Mouse (Mus musculus): ENCODE data around the gene Ttc9c. TPM values are rescaled to one million over a fixed set of nuclear protein-coding genes. Genes with fewer than 3 reads are reported as not detected.

Ttc9c gene
- 61.7 and 62.7 TPM in 2 replicates for polyA plus RNA-seq (2015; fragmentation: Nextera tagmentation; extraction: Ambion mirVana)

DNA sequence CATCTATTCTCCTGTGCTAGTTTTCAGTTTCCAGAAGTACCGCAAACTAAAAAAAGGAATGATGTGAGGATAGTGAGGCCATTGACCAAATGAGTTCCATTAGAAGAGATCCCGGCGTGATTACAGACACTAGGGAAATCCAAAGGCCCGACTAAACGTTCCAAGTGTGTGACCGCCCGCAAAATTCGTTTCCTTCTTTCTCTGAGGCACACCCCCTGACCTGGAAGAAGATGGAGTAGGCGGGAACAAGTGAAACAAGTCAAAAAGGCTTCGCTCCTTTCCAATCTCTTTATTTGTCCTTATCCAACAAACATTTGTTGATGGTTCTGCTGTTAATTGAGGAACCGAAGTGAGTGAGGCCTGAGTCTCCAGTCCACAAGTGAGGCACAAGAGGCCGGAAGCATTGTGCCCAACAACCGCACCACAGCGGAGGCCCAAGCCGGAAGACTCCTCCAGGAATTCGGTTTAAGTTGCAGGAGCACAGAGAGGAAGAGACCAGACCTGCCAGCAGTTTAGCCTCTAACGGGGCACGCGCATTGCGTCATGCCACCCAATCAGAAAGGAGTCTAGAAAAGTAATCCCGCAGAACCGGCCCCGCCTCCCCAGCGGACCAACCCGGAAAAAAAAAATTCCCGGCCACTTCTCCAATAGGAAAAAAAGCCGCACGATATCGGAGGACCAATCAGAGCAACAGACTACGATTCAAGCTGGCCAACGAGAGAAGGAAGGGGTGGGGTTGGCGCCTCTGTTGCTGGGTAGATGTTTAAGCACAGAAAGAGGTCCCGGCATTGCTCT is at the start of gene Ttc9c:
TSS of gene Ttc9c (minus strand) at position 533 of the 795 bp plus-strand sequence.
- H3K4me3 ChIP-seq (replicated peaks) = peak within 1 kb of the TSS; percentile 88
- H3K36me3 ChIP-seq = peaks cover 45% of the 10 kb centered on the region
- H3K27me3 ChIP-seq = no peaks in the 10 kb centered on the region
- peak within 1 kb of the TSS; percentile 100 for H3K27ac ChIP-seq
- ATAC-seq (replicated peaks; ENCODE audit: low FRiP score) = peak; percentile 93
- peaks cover 44% of the 10 kb centered on the region for H3K4me1 ChIP-seq
- peak within 1 kb of the TSS; percentile 88 for H3K4me2 ChIP-seq
- no peaks in the 10 kb centered on the region for H3K9me3 ChIP-seq (replicated peaks)
- peak within 1 kb of the TSS; percentile 99 for H3K9ac ChIP-seq
- WGBS = under 1% methylated on average over 33 of the region's 33 CpGs

GRCm38 (mm10) chr19:8864265-8864664 is 45.1 kb upstream of the Ttc9c start:
- Histone ChIP-seq H3K27ac (no peak overlapping the region), H3K9ac (no peak overlapping the region), H3K9me3 (replicated peaks) (no peaks in the 10 kb centered on the region), H3K4me3 (replicated peaks) (no peak overlapping the region), H3K4me1 (no peaks in the 10 kb centered on the region), H3K4me2 (no peak overlapping the region), H3K27me3 (no peaks in the 10 kb centered on the region), H3K36me3 (no peaks in the 10 kb centered on the region)
- 83% methylated on average over 6 of the region's 6 CpGs for WGBS
- ATAC-seq (replicated peaks; ENCODE audit: low FRiP score) = no peak

GRCm38 (mm10) chr19:8859018-8859417 is 39.9 kb upstream of the Ttc9c start:
- WGBS = 21% methylated on average over 1 of the region's 1 CpGs
- Histone ChIP-seq H3K27me3 (no peaks in the 10 kb centered on the region), H3K27ac (no peak overlapping the region), H3K9ac (no peak overlapping the region), H3K4me2 (no peak overlapping the region), H3K9me3 (replicated peaks) (no peaks in the 10 kb centered on the region), H3K4me1 (no peaks in the 10 kb centered on the region), H3K4me3 (replicated peaks) (no peak overlapping the region), H3K36me3 (no peaks in the 10 kb centered on the region)
- no peak for ATAC-seq (replicated peaks; ENCODE audit: low FRiP score)

DNA sequence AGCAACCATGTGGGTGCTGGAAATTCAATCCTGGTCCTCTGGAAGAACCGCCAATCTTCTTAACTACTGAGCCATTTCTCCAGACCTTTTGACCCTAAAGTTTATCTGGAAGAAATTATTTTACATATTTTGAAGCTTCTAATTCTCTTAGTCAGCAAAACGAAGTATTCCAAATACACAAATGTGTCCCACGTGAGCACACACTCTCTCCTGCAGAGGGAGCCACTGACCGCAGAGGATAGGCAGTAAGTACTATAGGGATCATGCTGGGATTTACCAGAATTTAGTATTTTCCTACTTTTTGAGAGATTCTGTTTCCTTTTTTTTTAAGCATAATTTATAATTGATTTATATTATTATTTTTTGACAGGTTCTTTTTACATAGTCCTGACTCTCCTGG is 38.6 kb upstream of the Ttc9c start:
- Histone ChIP-seq H3K27ac (no peak overlapping the region), H3K27me3 (no peaks in the 10 kb centered on the region), H3K4me1 (no peaks in the 10 kb centered on the region), H3K4me2 (no peak overlapping the region), H3K9ac (no peak overlapping the region), H3K9me3 (replicated peaks) (no peaks in the 10 kb centered on the region), H3K4me3 (replicated peaks) (no peak overlapping the region), H3K36me3 (no peaks in the 10 kb centered on the region)
- no peak for ATAC-seq (replicated peaks; ENCODE audit: low FRiP score)
- WGBS = 51% methylated on average over 4 of the region's 4 CpGs

- no peak overlapping the region for H3K4me2 ChIP-seq
- peaks cover 8% of the 10 kb centered on the region for H3K4me1 ChIP-seq
- H3K27me3 ChIP-seq = no peaks in the 10 kb centered on the region
- H3K4me3 ChIP-seq (replicated peaks) = no peak overlapping the region
- H3K27ac ChIP-seq = no peak overlapping the region
- ATAC-seq (replicated peaks; ENCODE audit: low FRiP score) = no peak
- peaks cover 7% of the 10 kb centered on the region for H3K36me3 ChIP-seq
- no peaks in the 10 kb centered on the region for H3K9me3 ChIP-seq (replicated peaks)
- H3K9ac ChIP-seq = no peak overlapping the region
- 82% methylated on average over 3 of the region's 3 CpGs for WGBS
Observed at GRCm38 (mm10) chr19:8853117-8853516, 34.0 kb upstream of the Ttc9c start.

DNA sequence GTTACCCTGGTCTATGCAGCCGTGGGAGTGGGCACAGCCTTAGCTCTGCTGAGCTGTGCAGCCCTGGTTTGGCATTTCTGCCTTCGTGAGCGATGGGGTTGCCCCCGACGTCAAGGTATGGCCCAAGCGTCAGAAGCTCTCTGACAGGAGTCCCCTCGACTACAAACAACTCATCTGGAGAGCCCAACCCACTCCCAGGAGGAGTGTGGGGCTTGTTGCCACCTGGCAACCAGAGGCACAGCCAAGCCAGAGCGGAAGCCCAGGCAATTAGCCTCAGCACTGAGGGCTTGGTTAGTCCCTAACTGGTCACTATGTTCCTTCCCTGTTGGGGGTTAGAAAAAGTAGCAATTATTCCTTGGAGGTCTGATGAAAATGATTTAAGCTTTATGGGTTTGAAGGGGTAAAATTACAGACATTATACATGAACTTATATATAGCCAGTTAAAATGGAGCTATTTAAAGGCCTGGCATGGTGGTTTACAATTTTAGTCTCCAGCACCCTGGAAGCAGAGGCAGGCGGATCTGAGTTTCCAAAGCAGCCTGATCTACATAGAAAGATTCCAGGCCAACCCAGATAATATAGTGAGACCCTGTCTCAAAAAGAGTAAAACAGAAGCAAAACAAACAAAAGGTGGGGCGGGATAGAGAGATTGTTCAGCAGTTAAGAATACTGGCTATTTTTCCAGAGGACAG is 33.2 kb upstream of the Ttc9c start:
- WGBS = 61% methylated on average over 10 of the region's 10 CpGs
- H3K36me3 ChIP-seq = peaks cover 13% of the 10 kb centered on the region
- no peaks in the 10 kb centered on the region for H3K27me3 ChIP-seq
- no peak overlapping the region for H3K4me2 ChIP-seq
- peaks cover 8% of the 10 kb centered on the region for H3K4me1 ChIP-seq
- no peaks in the 10 kb centered on the region for H3K9me3 ChIP-seq (replicated peaks)
- no peak overlapping the region for H3K27ac ChIP-seq
- no peak overlapping the region for H3K4me3 ChIP-seq (replicated peaks)
- ATAC-seq (replicated peaks; ENCODE audit: low FRiP score) = no peak
- no peak overlapping the region for H3K9ac ChIP-seq

DNA sequence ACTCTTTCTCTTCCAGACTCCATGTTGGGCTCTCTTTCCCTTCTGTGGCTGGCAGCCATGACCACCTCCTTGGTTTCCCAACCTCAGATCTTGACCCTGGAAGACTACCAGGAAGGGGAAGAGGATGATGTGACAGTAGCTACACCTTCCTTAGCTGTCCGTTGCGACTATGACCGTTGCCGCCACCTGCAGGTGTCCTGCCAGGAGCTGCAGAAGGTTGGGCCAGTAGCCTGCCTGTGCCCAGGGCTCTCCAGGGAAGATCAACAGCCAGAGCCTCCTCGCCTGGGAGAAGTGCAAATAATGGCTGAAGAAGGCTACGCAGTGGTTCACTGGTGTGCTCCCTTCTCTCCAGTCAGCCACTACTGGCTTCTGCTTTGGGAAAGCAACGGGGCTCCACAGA is 32.5 kb upstream of the Ttc9c start:
- H3K27ac ChIP-seq = no peak overlapping the region
- H3K9ac ChIP-seq = no peak overlapping the region
- no peaks in the 10 kb centered on the region for H3K27me3 ChIP-seq
- H3K9me3 ChIP-seq (replicated peaks) = no peaks in the 10 kb centered on the region
- H3K4me3 ChIP-seq (replicated peaks) = no peak overlapping the region
- H3K36me3 ChIP-seq = peaks cover 20% of the 10 kb centered on the region
- H3K4me1 ChIP-seq = peaks cover 8% of the 10 kb centered on the region
- H3K4me2 ChIP-seq = no peak overlapping the region
- WGBS = 49% methylated on average over 7 of the region's 7 CpGs
- ATAC-seq (replicated peaks; ENCODE audit: low FRiP score) = no peak

- 30% methylated on average over 7 of the region's 7 CpGs for WGBS
- Histone ChIP-seq H3K4me3 (replicated peaks) (no peak within 1 kb of the TSS), H3K9ac (0 out of 2 replicates have a peak within 1 kb of the TSS, but pooled peaks have one; percentile 3)
Observed at GRCm38 (mm10) chr19:8850402-8850901, 31.3 kb upstream of the Ttc9c start, which contains the start of gene Lrrn4cl. Gene Lrrn4cl (plus strand): TSS chr19:8850768.

DNA sequence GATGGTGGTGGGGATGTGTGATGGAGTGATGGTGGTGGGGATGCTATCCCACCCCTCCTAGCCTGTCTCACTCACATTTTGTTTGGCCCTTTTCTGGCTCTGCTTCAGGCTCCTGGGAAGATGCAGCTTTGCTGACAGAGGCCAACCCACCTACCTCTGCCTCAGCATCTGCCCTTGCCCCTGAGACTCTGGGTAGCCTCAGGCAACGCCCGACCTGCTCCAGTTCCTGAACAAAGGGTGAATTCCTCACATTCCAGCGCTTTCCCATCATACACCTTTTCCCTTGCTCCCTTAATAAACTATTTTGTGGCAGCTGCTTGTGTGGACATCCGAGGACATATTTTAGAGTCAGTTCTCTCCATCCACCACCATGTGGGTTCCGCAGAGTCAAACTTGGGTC is 29.2 kb upstream of the Ttc9c start:
- H3K9me3 ChIP-seq (replicated peaks) = no peaks in the 10 kb centered on the region
- H3K4me3 ChIP-seq (replicated peaks) = no peak overlapping the region
- H3K4me1 ChIP-seq = peaks cover 8% of the 10 kb centered on the region
- 79% methylated on average over 5 of the region's 5 CpGs for WGBS
- no peak overlapping the region for H3K4me2 ChIP-seq
- H3K36me3 ChIP-seq = peaks cover 38% of the 10 kb centered on the region
- H3K27me3 ChIP-seq = no peaks in the 10 kb centered on the region
- no peak overlapping the region for H3K27ac ChIP-seq
- ATAC-seq (replicated peaks; ENCODE audit: low FRiP score) = no peak
- no peak overlapping the region for H3K9ac ChIP-seq

More at GRCm38 (mm10) chr19:8850402-8850901, 31.3 kb upstream of the Ttc9c start, which contains the start of gene Lrrn4cl:
- Histone ChIP-seq H3K4me2 (peak within 1 kb of the TSS; percentile 12; the same call in 1 of the 2 replicates), H3K4me1 (peaks cover 8% of the 10 kb centered on the region), H3K36me3 (peaks cover 32% of the 10 kb centered on the region), H3K27me3 (no peaks in the 10 kb centered on the region), H3K9me3 (replicated peaks) (no peaks in the 10 kb centered on the region), H3K27ac (no peak within 1 kb of the TSS)
- ATAC-seq (replicated peaks; ENCODE audit: low FRiP score) = peak; percentile 78; the same call in 1 of the 2 replicates

DNA sequence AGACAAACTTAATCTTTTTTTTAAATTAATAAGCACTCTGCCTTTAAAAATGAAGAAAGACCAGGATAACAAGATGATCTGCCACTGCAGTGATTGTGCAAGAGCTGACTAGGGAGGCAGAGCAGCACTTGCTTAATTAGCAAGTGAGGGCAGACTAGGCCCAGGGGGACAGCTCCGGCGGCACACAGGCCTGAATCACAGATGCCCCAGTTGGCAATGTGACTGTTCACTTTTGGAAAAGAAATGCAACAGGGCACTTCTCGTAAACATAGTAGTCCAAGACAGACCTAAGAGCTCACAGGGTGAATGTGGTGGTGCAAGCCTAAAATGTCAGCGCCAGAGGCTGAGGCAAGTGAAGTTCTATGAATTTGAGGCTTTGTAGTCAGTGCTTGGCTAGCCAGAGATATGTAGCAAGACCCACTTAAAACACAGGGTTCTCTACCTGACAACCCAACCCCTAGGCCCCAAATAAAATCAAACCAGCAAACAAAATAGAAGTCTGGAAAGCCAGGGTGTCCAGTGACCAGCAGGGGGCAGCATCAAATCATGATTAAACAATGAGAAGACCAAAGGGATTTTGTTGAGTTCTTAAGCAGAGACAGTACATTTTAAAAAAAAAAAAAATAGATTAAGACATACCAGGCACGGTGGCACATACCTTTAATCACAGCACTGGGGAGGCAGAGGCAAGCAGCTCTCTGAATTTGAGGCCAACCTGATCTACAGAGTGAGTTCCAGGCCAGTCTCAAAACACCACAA is 25.4 kb upstream of the Ttc9c start:
- H3K4me1 ChIP-seq = peaks cover 17% of the 10 kb centered on the region
- WGBS = 62% methylated on average over 5 of the region's 5 CpGs

DNA sequence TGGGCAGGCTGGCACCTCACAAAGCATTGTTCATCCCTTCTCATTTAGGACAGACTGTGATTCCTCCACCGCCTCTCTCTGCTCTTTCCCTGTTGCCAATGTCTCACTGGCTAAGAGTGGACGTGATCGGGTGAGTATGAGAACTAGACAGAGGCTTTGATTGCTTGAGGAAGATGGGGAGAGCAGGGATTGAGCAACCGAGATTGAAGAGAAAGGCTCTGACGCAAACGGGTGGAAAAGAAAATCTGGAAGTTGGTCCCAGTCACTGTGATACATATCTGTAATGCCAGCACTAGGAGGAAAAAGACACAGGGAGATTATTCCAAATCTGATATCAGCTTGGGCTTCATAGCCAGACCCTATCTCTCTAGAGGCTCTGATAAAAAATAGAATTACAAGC is 23.8 kb upstream of the Ttc9c start:
- no peak for ATAC-seq (replicated peaks; ENCODE audit: low FRiP score)
- H3K4me2 ChIP-seq = no peak overlapping the region
- peaks cover 43% of the 10 kb centered on the region for H3K36me3 ChIP-seq
- no peaks in the 10 kb centered on the region for H3K9me3 ChIP-seq (replicated peaks)
- H3K4me1 ChIP-seq = peaks cover 32% of the 10 kb centered on the region
- no peaks in the 10 kb centered on the region for H3K27me3 ChIP-seq
- WGBS = 90% methylated on average over 6 of the region's 6 CpGs
- H3K27ac ChIP-seq = no peak overlapping the region
- H3K9ac ChIP-seq = no peak overlapping the region
- no peak overlapping the region for H3K4me3 ChIP-seq (replicated peaks)

More for the DNA sequence above, 25.4 kb upstream of the Ttc9c start:
- H3K36me3 ChIP-seq = peaks cover 50% of the 10 kb centered on the region
- H3K27ac ChIP-seq = no peak overlapping the region
- H3K9ac ChIP-seq = no peak overlapping the region
- no peaks in the 10 kb centered on the region for H3K27me3 ChIP-seq
- no peaks in the 10 kb centered on the region for H3K9me3 ChIP-seq (replicated peaks)
- H3K4me3 ChIP-seq (replicated peaks) = no peak overlapping the region
- no peak overlapping the region for H3K4me2 ChIP-seq
- ATAC-seq (replicated peaks; ENCODE audit: low FRiP score) = no peak

All from kidney, embryonic 15.5 days (tissue).